In the genomic region with DNA sequence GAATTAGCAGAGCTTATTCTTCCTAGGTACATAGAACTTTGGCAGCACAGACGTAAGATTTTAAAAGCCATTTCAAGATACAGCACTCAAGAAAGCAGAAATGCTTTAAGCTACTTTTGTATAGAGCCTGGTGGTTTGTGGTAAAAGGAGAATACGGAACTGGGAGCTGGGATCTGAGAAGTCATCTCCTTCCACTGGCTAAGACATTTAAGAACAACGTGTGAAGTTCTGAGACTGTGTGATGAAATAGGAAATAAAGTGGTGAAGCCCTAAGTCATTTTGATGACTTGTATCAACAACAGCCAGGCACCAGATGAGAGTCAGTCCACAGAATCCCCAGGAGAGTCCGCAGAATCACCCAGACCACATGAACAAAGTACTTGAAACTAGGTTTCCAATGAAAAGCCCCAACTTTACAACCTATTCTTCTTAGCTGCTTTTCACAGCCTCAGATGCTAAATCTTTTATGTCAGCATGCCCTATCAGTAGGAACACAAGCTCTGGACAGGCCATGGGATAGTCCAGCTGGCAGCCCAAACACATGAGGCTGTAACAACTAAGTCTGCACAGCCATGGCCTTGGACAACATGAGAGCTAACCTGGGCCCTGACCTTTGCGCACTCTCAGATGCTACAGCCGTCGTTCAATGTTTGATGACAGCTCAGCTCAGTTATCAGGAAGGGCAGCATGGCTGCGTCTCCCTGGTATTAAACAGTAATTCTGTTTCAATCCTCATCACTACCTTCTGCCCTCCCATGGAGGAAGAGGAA, we compare ENCODE assay signal across 18 mouse cellular contexts.
DNase-seq lines count a peak whose midpoint lies in the region; ATAC-seq and TF ChIP-seq lines count a peak whose summit lies in the region.
"Had no signal": no experiment of that assay in that cellular context is flagged by ENCODE, and none has a peak within 500 bp of the region (broad histone marks: within the 10 kb centered on the region; RNA-seq: fewer than 3 reads in every experiment).

No protein-coding gene starts in this region.

- no peak overlapping the region for H3K4me3 ChIP-seq in kidney, postnatal 0 days (replicated peaks; ENCODE audit: low read depth, low read length)
- H3K4me3 ChIP-seq in bone marrow, adult 2 months (replicated peaks; ENCODE audit: control insufficient read depth, low read depth, low read length), result no peak overlapping the region
- H3K4me3 ChIP-seq in megakaryocyte, embryonic 14.5 days (replicated peaks), result peak overlapping the region; percentile 15
- H3K4me3 ChIP-seq: heart, embryonic 10.5 days; hindbrain, embryonic 10.5 days; limb, embryonic 12.5 days; neural tube, embryonic 13.5 days had no signal

- TF ChIP-seq POLR2A in bone marrow, adult 2 months (IDR thresholded peaks at IDR 0.05; ENCODE audit: borderline replicate concordance, control insufficient read depth, low read depth, low read length), result no peak

- no peak overlapping the region for H3K4me2 ChIP-seq in kidney, postnatal 0 days (ENCODE audit: low read length)
- H3K4me2 ChIP-seq: limb, embryonic 12.5 days; neural tube, embryonic 13.5 days had no signal

- no peak for ATAC-seq in kidney, postnatal 0 days (replicated peaks; ENCODE audit: low FRiP score, low read depth)
- ATAC-seq: midbrain, embryonic 16.5 days; Patski had no signal

- H3K27ac ChIP-seq in kidney, postnatal 0 days, result no peak overlapping the region
- peak overlapping the region; percentile 8; the same call in 1 of the 2 replicates for H3K27ac ChIP-seq in bone marrow, adult 2 months (ENCODE audit: control insufficient read depth, insufficient read depth, low read depth, low read length, poor library complexity)
- H3K27ac ChIP-seq: heart, embryonic 10.5 days; hindbrain, embryonic 10.5 days; limb, embryonic 12.5 days; neural tube, embryonic 13.5 days; stomach, postnatal 0 days had no signal

- H3K9me3 ChIP-seq in kidney, postnatal 0 days (replicated peaks; ENCODE audit: low read length), result no peaks in the 10 kb centered on the region
- no peaks in the 10 kb centered on the region for H3K9me3 ChIP-seq in megakaryocyte, embryonic 14.5 days
- H3K9me3 ChIP-seq: heart, embryonic 10.5 days; hindbrain, embryonic 10.5 days; limb, embryonic 12.5 days; neural tube, embryonic 13.5 days had no signal

- DNase-seq in adrenal gland, adult (ENCODE audit: inconsistent age in 2 of 2, low spot score in 1 of 2), result peak; percentile 58 to 75
- no peak for DNase-seq in adrenal gland, postnatal 25 days
- DNase-seq in kidney, postnatal 0 days (ENCODE audit: low spot score), result peak; percentile 14
- DNase-seq in kidney, adult 8-10 months, result no peak
- no peak for DNase-seq in thymus, postnatal 10 days (ENCODE audit: low spot score in 2 of 2)
- DNase-seq in urinary bladder, postnatal 25 days (ENCODE audit: low spot score), result no peak
- DNase-seq: cerebellum, adult 18-20 months; layer of hippocampus, postnatal 36 days; thymus, postnatal 4 days had no signal

- no peaks in the 10 kb centered on the region for H3K36me3 ChIP-seq in kidney, postnatal 0 days (ENCODE audit: insufficient read depth, low read length)
- peaks cover 83% of the 10 kb centered on the region for H3K36me3 ChIP-seq in megakaryocyte, embryonic 14.5 days (replicated peaks; ENCODE audit: low read length)

- no peaks in the 10 kb centered on the region for H3K4me1 ChIP-seq in kidney, postnatal 0 days (replicated peaks; ENCODE audit: insufficient read depth, low read length)
- peaks cover 2% of the 10 kb centered on the region for H3K4me1 ChIP-seq in bone marrow, adult 2 months (ENCODE audit: control insufficient read depth, insufficient read depth, low read length)
- peaks cover 45% of the 10 kb centered on the region for H3K4me1 ChIP-seq in megakaryocyte, embryonic 14.5 days
- H3K4me1 ChIP-seq: hindbrain, embryonic 10.5 days had no signal

- no peaks in the 10 kb centered on the region for H3K27me3 ChIP-seq in kidney, postnatal 0 days (ENCODE audit: insufficient read depth, low read length)
- H3K27me3 ChIP-seq in megakaryocyte, embryonic 14.5 days (replicated peaks), result no peaks in the 10 kb centered on the region
- H3K27me3 ChIP-seq: limb, embryonic 12.5 days; neural tube, embryonic 13.5 days; Patski had no signal

- H3K9ac ChIP-seq in kidney, postnatal 0 days (ENCODE audit: low read depth, low read length), result no peak overlapping the region
- H3K9ac ChIP-seq: limb, embryonic 12.5 days; neural tube, embryonic 13.5 days had no signal

- no peak for TF ChIP-seq CTCF in kidney, postnatal 0 days (IDR thresholded peaks at IDR 0.05; ENCODE audit: low read depth)
- no peak for TF ChIP-seq CTCF in bone marrow, adult 2 months (IDR thresholded peaks at IDR 0.05; ENCODE audit: control insufficient read depth, insufficient read depth, low read length)

- WGBS in kidney, postnatal 0 days, result 67% methylated on average over 8 of the region's 8 CpGs
- WGBS in bone marrow, adult 2 months, result 42% methylated on average over 8 of the region's 8 CpGs

Comparison
In these comparisons a context has a peak if more than half of its experiments do, and no peak if none do; other contexts are left out.
1. DNase-seq: peak in adrenal gland, adult (2 of 2) and kidney, postnatal 0 days (single experiment); none in adrenal gland, postnatal 25 days (single experiment), kidney, adult 8-10 months (0 of 2), thymus, postnatal 10 days (0 of 2) and urinary bladder, postnatal 25 days (single experiment).